Mouse (Mus musculus) erythroid progenitor cell, adult 5-6 weeks (primary cell): ENCODE data around the gene Dtx2. TPM values are rescaled to one million over a fixed set of nuclear protein-coding genes. Genes with fewer than 3 reads are reported as not detected.
"Not testable (repeated sequence)": the region's sequence is repeated elsewhere in the genome, so short reads cannot be mapped to it uniquely, and the experiment has no call there.

ENCODE experiments used
- ATAC-seq: replicated peaks from 2 replicates; pipeline ENCODE4 v1.8.0; 2016; ENCODE audit warnings: moderate number of reproducible peaks, mild to moderate bottlenecking, moderate TSS enrichment, inconsistent platforms; ENCODE audit not compliant: poor library complexity, low FRiP score, severe bottlenecking
- total RNA-seq, 2 experiments: library from RNA; stranded (forward) in 1 of 2; stranded (reverse) in 1 of 2; fragments of 150-400 nt in 1 of 2; fragments of 186-747, 209-891 nt in 1 of 2; gene quantifications; 2 replicates each; pipeline versions ENCODE4 v1.2.3 to v1.2.4; 2015 to 2017; ENCODE audit warnings: low replicate concordance in 2 of 2

Gene Dtx2
- total RNA-seq, 2 experiments from 2014 or later = 2.3 to 3.8 TPM

DNA sequence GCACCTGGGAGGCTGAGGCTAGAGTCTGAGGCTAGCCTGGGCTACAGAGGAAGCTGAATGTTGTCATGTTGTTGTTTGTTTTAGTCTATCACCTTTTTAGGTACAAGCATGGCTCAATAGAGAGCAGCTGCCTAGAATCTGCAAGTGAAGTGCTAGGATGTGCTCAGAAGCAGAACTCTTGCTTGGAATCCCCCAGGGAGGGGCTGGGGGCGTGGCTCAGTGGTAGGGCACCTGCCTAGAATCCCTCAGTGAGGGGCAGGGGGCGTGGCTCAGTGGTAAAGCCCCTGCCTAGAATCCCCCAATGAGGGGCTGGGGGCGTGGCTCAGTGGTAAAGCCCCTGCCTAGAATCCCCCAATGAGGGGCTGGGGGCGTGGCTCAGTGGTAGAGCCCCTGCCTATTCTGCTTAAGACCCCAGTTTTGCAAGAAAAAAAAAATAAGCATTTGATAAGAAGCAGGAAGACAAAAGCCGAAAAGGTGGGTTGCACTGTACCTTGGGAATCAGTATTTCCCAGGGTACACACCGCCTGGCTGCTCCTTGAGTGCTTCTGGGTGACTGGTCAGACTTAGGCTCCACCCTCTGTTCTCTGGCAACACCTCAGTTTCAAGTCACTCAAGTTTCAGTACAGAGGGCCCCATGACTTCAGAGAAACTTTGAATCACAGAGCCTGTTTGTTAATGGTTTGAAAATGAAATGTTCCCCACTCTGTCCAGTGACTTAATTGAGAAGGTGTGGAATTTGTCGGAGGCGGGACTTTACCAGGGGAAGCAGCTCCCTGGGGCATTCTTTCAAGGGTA, 58.5 kb downstream of the Dtx2 start:
- no peak for ATAC-seq

DNA sequence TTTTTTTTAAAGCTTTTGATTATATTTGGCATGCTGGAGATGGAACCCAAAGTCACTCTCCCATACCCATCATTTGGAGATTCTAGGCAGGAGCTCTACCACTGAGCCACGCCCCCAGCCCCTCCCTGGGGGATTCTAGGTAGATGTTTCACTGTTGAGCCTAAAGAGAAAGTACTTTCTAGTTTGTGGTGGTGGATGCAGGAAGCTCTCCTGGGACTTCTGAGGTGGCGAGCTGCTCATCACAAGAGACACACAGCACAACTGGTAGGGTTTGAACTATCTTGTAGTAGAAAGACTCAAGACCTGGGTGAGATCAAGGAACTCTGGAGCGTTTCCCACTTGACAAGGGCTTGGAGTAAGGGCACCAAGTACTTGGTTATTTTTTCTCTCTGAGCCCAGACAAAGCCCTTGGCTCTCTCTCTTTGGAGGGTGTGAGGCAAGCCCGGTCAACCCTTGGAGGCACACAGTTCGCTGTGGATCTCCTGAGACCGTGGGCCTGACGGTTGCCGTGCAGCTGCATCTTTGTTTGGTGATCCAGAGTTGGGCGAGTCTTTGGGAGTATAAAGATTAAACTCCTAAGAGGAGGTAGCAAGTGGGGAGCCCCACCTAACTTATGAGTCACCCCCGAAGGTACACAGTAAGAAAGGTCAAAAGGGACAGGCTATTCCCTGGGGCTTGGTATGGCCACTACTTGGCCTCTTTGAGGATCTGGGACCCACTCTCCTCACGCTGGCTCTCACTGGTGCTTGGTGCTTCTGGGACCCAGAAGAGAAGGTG, 59.9 kb downstream of the Dtx2 start, which contains the start of gene Upk3bl:
Upk3bl (plus strand) TSS at position 192 of the 777 bp plus-strand sequence.
- no peak for ATAC-seq

DNA sequence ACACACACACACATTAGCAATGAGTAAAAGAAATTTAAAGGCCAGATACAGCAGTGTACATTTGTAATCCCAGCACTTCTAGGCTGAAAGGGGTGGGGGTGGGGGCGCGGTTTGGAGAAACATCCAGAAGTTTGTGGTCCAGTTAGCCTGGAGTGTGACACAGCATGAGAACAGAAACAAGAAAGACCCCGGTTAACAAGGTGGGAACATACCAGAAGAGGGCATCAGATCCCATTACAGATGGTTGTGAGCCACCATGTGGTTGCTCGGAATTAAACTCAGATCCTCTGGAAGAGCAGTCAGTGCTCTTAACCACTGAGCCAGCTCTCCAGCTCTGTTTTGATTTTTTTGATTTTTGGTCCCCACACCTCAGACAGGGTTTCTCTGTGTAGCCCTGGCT, 61.5 kb downstream of the Dtx2 start:
- no peak for ATAC-seq

DNA sequence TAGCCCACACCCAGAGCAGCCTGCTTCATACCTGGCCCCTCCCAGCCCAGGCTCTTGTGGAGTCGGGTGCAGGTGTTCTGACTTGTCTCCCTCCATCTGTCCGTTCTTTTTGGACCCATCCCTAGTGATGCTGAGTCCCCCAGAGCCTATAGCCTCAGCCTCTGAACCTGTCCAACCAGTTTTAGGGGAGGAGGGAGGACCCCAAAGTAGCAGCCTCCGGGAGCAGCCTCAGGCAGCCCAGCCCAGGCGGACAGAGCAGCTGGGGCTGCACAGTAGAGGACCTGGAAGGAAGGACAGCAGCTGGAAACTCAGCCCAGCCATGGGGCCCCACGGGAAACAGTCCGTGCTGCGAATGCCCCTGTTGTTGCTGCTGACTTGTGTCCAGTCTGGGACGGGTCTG, 62.5 kb downstream of the Dtx2 start:
- no peak for ATAC-seq

DNA sequence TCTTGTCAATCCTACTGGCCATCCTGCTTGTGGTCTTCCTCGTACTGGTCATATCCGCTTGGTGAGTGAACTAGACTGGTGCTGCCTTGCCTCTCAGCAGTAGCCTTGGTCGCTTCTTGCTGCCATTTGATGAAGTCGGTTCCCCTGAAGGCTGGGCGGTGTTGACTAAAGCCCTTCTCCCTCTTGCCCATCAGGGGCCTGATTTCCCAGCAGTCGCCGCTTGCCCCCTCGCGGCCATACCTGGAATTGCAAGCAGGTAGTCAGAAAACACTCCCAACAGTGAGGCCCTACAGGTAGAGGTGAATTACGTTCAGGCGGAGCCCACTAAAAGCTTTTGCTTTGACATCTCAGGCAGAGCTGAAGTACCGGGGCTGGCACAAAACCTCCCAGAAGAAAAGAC, 67.0 kb downstream of the Dtx2 start:
- no peak; the same call in 1 of the 2 replicates for ATAC-seq

DNA sequence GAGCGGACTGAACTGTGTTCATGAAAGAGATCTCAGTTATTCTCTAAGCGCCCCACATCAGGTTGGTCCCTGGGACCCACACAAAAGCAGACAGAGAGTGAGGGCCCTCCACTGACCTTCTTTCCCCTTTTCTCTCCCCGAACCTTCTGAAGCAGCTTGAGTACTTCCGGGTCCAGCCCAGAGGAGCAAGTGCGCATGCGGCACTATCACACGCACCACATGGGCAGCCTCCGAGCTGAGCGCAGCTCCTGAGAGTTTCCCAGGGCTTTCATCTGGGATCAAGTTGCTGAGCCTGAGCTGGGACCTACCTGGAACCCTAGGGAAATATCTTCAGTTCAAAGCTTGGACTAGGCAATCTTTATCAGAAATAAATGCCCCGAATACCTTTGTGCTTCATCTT, 69.3 kb downstream of the Dtx2 start:
- no peak for ATAC-seq

DNA sequence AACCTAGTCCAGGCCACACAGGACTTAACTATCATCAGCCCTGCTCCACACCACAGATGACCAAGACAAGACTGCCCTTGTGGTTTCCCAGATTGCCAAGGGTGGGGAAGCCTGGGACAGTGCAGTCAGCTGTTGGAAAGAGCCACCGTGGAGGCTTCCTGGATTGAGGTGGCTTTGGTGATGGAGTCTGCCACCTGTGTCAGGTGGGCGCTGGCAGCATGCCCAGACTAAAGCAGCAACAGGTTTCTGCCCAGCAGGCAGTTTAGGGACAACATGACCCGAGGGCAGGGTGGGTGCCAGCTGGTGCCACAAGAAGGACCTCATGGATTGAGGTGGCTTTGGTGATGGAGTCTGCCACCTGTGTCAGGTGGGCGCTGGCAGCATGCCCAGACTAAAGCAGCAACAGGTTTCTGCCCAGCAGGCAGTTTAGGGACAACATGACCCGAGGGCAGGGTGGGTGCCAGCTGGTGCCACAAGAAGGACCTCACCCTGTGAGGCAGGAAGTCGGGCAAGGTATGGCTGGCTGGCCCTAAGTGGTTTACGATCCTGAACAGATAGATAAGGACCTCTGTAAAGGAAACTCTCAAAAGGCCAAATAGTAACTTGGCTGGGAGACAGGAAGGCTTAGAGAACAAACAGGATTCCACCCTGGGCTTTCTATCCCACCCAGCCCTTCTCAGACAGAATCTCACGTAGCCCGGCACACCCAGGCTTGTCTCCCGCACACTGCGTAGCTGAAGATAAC, 72.0 kb downstream of the Dtx2 start:
- ATAC-seq = not testable (repeated sequence)

DNA sequence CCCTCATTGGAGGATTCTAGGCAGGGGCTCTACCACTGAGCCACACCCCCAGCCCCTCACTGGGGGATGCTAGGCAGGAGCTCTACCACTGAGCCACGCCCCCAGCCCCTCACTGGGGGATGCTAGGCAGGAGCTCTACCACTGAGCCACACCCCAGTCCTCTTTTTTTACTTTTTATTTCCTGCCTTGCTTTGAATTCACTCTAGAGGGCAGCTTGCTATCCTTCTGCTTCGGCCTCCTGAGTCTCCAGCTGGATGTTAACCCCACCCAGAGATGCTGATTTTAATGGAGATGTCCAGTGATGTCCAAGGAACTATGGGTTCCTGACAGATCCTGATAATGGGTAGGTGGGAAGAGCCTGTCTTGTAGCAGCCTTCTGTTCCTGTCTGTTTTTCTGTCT, 74.8 kb downstream of the Dtx2 start:
- no peak for ATAC-seq

DNA sequence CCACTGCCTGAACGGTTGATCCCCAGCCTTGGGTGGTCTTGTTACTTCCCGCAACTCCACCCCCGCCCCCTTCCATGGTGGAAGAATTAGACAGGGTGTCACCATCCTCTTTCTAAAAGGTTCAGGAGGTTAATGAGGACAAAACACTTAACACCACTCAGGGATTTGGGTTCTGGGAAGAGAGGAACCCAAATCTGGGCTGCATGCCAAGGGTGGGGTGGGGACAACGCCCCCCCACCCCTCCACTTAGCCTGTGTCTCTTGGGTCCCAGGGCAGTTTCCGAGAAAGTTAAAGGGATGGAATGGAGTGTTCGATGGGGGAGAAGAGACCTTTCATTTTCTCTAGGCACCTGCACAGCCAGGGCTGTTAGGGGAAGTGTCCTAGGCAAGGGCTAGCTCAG, 78.5 kb downstream of the Dtx2 start:
- no peak for ATAC-seq

DNA sequence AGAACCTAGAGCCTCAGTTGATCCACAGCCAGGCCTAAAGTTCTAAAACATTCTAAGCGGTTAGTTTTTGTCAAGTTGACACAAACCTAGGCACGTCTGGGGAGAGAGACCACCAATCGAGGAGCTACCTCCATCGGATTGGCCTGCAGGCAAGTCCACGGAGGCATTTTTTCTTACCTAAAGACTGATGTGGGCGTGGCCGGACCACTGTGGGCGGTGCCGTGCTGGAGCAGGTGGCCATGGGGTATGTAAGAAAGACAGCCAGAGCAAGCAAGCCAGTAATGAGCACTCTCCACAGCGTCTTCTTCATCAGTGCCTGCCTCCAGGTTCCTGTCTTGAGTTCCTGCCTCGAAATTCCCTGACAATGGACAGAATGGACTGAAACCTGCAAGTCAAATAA, 78.9 kb downstream of the Dtx2 start:
- no peak for ATAC-seq

DNA sequence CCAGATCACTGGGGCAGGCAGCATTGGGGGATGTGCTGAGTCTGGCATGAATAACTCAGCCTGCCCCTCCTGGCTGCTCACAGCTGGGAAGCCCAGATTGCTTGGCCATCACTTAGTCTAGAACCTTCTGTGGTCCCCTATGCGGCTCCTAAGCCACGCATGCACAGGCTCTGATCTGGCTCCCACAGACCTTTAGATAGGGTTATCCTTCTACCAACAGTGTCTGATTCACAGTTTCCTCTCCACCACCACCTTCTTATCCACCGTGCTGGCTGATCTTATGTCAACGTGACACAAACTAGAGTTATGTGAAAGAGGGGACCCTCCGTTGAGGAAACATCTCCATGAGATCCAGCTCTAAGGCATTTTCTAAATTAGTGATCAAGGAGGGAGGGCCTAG, 80.5 kb downstream of the Dtx2 start:
- no peak for ATAC-seq

DNA sequence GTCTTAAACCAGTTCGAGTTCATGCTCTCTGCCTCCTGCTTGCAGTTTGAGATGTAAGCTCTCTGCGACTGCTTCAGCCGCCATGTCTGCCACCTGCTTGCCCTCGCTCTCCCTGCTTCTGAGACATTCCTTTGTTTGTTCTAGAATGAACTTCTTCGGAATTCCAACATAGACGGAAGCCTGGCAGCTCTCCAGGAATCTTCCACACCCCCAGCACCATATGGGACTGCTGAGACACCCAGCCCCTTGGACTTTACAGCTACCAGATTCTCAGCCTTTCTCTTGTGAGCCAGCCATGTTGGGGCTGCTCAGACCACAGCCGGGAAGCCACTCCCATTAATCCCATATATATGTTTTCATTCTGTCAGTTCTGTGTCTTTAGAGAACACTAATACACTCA, 81.7 kb downstream of the Dtx2 start:
- ATAC-seq = no peak

DNA sequence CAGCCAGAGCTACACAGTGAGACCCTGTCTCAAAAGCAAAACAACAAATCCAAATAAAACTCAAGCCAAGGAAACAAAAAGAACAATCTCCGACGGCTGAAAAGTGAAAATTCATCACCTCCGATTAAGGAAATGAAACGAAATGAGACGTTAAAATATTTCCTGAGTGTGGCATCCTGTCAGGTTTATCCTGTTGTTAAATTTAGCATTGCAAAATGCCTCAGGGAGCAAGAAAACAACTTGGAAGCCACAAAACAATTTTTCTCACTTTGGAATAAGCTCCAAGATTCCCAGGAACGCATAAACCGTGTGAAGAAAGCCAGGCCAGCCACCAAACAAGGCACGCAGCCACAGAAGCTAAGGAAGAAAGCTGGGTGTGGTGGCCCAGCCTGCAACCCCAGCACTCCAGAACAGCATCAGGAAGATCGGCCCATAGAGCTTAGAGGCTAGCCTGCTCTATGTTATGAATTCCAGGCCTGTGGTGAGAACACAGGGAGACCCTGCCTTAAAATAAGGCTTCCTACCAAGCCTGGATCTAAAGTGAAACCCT, 82.5 kb downstream of the Dtx2 start:
- no peak for ATAC-seq

DNA sequence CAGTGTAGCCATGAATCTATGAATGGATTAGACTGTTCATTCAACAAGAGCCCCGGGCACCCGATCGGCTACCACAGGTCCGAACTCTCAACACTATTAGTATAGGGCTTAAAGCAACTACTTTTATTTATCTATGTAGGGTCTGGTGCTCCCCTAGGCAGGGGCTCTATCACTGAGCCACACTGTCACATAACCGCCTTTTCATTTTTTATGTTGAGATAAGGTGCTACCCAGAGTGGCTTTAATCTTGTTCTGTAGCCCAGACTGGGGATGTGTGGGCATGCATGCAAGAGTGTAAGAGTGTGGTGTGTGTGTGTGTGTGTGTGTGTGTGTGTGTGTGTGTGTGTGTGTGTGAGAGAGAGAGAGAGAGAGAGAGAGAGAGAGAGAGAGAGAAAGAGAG, 83.5 kb downstream of the Dtx2 start:
- no peak for ATAC-seq

DNA sequence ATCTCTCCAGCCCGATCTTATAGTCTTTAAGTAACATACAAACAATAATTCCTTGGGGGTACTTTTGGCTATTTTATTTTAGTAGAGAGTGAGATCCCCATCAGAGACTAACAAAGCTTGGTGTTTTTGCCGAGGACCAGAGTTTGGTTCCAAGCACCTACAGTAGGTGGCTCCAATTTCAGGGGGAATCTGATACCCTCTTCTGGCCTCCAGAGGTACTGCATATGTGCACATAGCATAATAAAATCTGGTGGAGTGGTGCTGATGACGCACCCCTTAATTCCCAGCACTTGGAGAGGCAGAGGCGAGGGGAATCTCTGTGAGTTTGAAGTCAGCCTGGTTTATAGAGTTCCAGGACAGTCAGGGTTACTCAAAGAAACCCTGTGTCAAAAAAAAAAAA, 87.7 kb downstream of the Dtx2 start:
- no peak for ATAC-seq

Other genes starting within 250 kb of the Dtx2 start
- gene Styxl1, start 216.4 kb upstream of the Dtx2 start, total RNA-seq (2015; ENCODE audit: low replicate concordance) = not detected in 2 replicates
- not detected in 2 replicates for gene Styxl1, start 216.4 kb upstream of the Dtx2 start, total RNA-seq (2017; ENCODE audit: low replicate concordance)
- 156 and 193 TPM in 2 replicates for gene Mdh2, start 216.3 kb upstream of the Dtx2 start, total RNA-seq (2015; ENCODE audit: low replicate concordance)
- gene Mdh2, start 216.3 kb upstream of the Dtx2 start, total RNA-seq (2017; ENCODE audit: low replicate concordance) = 74.0 and 81.6 TPM in 2 replicates
- gene Srrm3, start 187.9 kb upstream of the Dtx2 start, total RNA-seq (2015; ENCODE audit: low replicate concordance) = not detected in 2 replicates
- gene Srrm3, start 187.9 kb upstream of the Dtx2 start, total RNA-seq (2017; ENCODE audit: low replicate concordance) = not detected in 2 replicates
- gene Hspb1, start 106.9 kb upstream of the Dtx2 start, total RNA-seq (2015; ENCODE audit: low replicate concordance) = not detected in 2 replicates
- gene Hspb1, start 106.9 kb upstream of the Dtx2 start, total RNA-seq (2017; ENCODE audit: low replicate concordance) = not detected in 2 replicates
- 30.3 and 35.2 TPM in 2 replicates for gene Ywhag, start 60.2 kb upstream of the Dtx2 start, total RNA-seq (2015; ENCODE audit: low replicate concordance)
- gene Ywhag, start 60.2 kb upstream of the Dtx2 start, total RNA-seq (2017; ENCODE audit: low replicate concordance) = 11.6 and 12.2 TPM in 2 replicates
- not detected in 2 replicates for gene Ssc4d, start 20.3 kb upstream of the Dtx2 start, total RNA-seq (2015; ENCODE audit: low replicate concordance)
- gene Ssc4d, start 20.3 kb upstream of the Dtx2 start, total RNA-seq (2017; ENCODE audit: low replicate concordance) = not detected in 2 replicates
- not detected in 2 replicates for gene Zp3, start 14.7 kb upstream of the Dtx2 start, total RNA-seq (2015; ENCODE audit: low replicate concordance)
- gene Zp3, start 14.7 kb upstream of the Dtx2 start, total RNA-seq (2017; ENCODE audit: low replicate concordance) = not detected in 2 replicates
- gene Upk3b, start 43.7 kb downstream of the Dtx2 start, total RNA-seq (2015; ENCODE audit: low replicate concordance) = not detected in 2 replicates
- gene Upk3b, start 43.7 kb downstream of the Dtx2 start, total RNA-seq (2017; ENCODE audit: low replicate concordance) = not detected in 2 replicates
- gene Upk3bl, start 59.7 kb downstream of the Dtx2 start, total RNA-seq (2015; ENCODE audit: low replicate concordance) = not detected in 2 replicates
- gene Upk3bl, start 59.7 kb downstream of the Dtx2 start, total RNA-seq (2017; ENCODE audit: low replicate concordance) = not detected in 2 replicates
- 2.5 and 10.5 TPM in 2 replicates for gene Rasa4, start 89.1 kb downstream of the Dtx2 start, total RNA-seq (2015; ENCODE audit: low replicate concordance)
- 0.83 and 2.8 TPM in 2 replicates for gene Rasa4, start 89.1 kb downstream of the Dtx2 start, total RNA-seq (2017; ENCODE audit: low replicate concordance)
- gene Polr2j, start 121.8 kb downstream of the Dtx2 start, total RNA-seq (2015; ENCODE audit: low replicate concordance) = 34.4 and 43.2 TPM in 2 replicates
- 32.5 and 45.4 TPM in 2 replicates for gene Polr2j, start 121.8 kb downstream of the Dtx2 start, total RNA-seq (2017; ENCODE audit: low replicate concordance)
- 24.1 and 31.9 TPM in 2 replicates for gene Lrwd1, start 141.3 kb downstream of the Dtx2 start, total RNA-seq (2015; ENCODE audit: low replicate concordance)
- 42.2 and 51.7 TPM in 2 replicates for gene Lrwd1, start 141.3 kb downstream of the Dtx2 start, total RNA-seq (2017; ENCODE audit: low replicate concordance)
- gene Alkbh4, start 141.3 kb downstream of the Dtx2 start, total RNA-seq (2015; ENCODE audit: low replicate concordance) = 18.0 and 22.6 TPM in 2 replicates
- 10.3 and 13.4 TPM in 2 replicates for gene Alkbh4, start 141.3 kb downstream of the Dtx2 start, total RNA-seq (2017; ENCODE audit: low replicate concordance)
- gene Orai2, start 175.9 kb downstream of the Dtx2 start, total RNA-seq (2015; ENCODE audit: low replicate concordance) = 7.5 and 7.6 TPM in 2 replicates
- 2.9 and 5.8 TPM in 2 replicates for gene Orai2, start 175.9 kb downstream of the Dtx2 start, total RNA-seq (2017; ENCODE audit: low replicate concordance)
- gene Prkrip1, start 204.2 kb downstream of the Dtx2 start, total RNA-seq (2015; ENCODE audit: low replicate concordance) = 1.8 and 2.5 TPM in 2 replicates
- 23.2 and 25.9 TPM in 2 replicates for gene Prkrip1, start 204.2 kb downstream of the Dtx2 start, total RNA-seq (2017; ENCODE audit: low replicate concordance)